Mouse (Mus musculus) heart, embryonic 13.5 days (tissue): ENCODE measurements around the gene Fancc. TPM values are rescaled to one million over a fixed set of nuclear protein-coding genes. Genes with fewer than 3 reads are reported as not detected.
"Not testable (repeated sequence)": the region's sequence is repeated elsewhere in the genome, so short reads cannot be mapped to it uniquely, and the experiment has no call there.

ENCODE experiments used
- ATAC-seq: fragments of 200-750 bp; cut with Nextera tagmentation; 2 replicates; pipeline ENCODE4 v1.8.0; 2017; ENCODE audit warnings: moderate TSS enrichment; ENCODE audit not compliant: insufficient number of reproducible peaks, low FRiP score, low TSS enrichment; ENCODE audit errors: extremely low read depth
- H3K27ac ChIP-seq: fragments of 300-500 bp; sonication (generic); replicated peaks from 2 replicates; pipeline ENCODE4 v1.5.1; 2015; ENCODE audit warnings: moderate library complexity, mild to moderate bottlenecking, inconsistent platforms
- H3K27me3 ChIP-seq: fragments of 300-500 bp; sonication (generic); replicated peaks from 2 replicates; pipeline ENCODE4 v1.6.1; 2015; ENCODE audit warnings: mild to moderate bottlenecking, inconsistent platforms
- H3K36me3 ChIP-seq: fragments of 300-500 bp; sonication (generic); 2 replicates; pipeline ENCODE4 v1.6.1; 2015; ENCODE audit warnings: mild to moderate bottlenecking, inconsistent platforms
- H3K4me1 ChIP-seq: fragments of 300-500 bp; sonication (generic); 2 replicates; pipeline ENCODE4 v1.6.1; 2015; ENCODE audit warnings: inconsistent platforms
- H3K4me2 ChIP-seq: fragments of 300-500 bp; sonication (generic); 2 replicates; pipeline ENCODE4 v1.6.1; 2015; ENCODE audit warnings: inconsistent platforms, mild to moderate bottlenecking, moderate library complexity
- H3K4me3 ChIP-seq: fragments of 300-500 bp; sonication (generic); 2 replicates; pipeline ENCODE4 v1.5.1; 2015; ENCODE audit warnings: moderate library complexity, mild to moderate bottlenecking, inconsistent platforms
- H3K9ac ChIP-seq: fragments of 300-500 bp; sonication (generic); 2 replicates; pipeline ENCODE4 v1.6.1; 2015; ENCODE audit warnings: inconsistent platforms, mild to moderate bottlenecking, moderate library complexity
- H3K9me3 ChIP-seq: fragments of 300-500 bp; sonication (generic); 2 replicates; pipeline ENCODE4 v1.6.1; 2016; ENCODE audit warnings: inconsistent platforms
- whole genome bisulfite sequencing: fragments of 180-500 bp; shearing (Covaris S2); methylation state at CpG from one replicate; pipeline ENCODE4 v1.1.7; 2015; ENCODE audit warnings: mixed read lengths; 5-methylcytosine and 5-hydroxymethylcytosine counted together
- polyA plus RNA-seq: library from polyadenylated mRNA; unstranded; fragments of >200 nt; fragmentation: Nextera tagmentation; extraction: Ambion mirVana; gene quantifications from 2 replicates; pipeline ENCODE4 v1.2.1, GENCODE M21; 2015

Gene Fancc
- polyA plus RNA-seq, 1 experiment from 2014 or later: 14.0 TPM

GRCm38 (mm10) chr13:63382206-63382605 is 114.9 kb downstream of the Fancc start:
- 55% methylated on average over 2 of the region's 2 CpGs for WGBS
- no peak overlapping the region for H3K4me2 ChIP-seq
- no peaks in the 10 kb centered on the region for H3K4me1 ChIP-seq
- peaks cover 5% of the 10 kb centered on the region; the same call in 1 of the 2 replicates for H3K36me3 ChIP-seq
- H3K4me3 ChIP-seq: no peak overlapping the region
- H3K9me3 ChIP-seq: no peaks in the 10 kb centered on the region
- H3K27ac ChIP-seq: no peak overlapping the region
- H3K9ac ChIP-seq: no peak overlapping the region
- no peak for ATAC-seq
- no peaks in the 10 kb centered on the region for H3K27me3 ChIP-seq

- Histone ChIP-seq H3K4me3 (no peak overlapping the region), H3K27me3 (no peaks in the 10 kb centered on the region), H3K9ac (no peak overlapping the region), H3K36me3 (no peaks in the 10 kb centered on the region), H3K9me3 (no peaks in the 10 kb centered on the region), H3K27ac (no peak overlapping the region), H3K4me2 (no peak overlapping the region), H3K4me1 (no peaks in the 10 kb centered on the region)
- WGBS: 84% methylated on average over 7 of the region's 7 CpGs
- no peak for ATAC-seq
Measured at GRCm38 (mm10) chr13:63373460-63374166, 123.5 kb downstream of the Fancc start.

- no peak for ATAC-seq
- 57% methylated on average over 3 of the region's 3 CpGs for WGBS
Measured at GRCm38 (mm10) chr13:63361755-63362154, 135.3 kb downstream of the Fancc start.

GRCm38 (mm10) chr13:63360111-63360885 is 136.8 kb downstream of the Fancc start:
- no peak for ATAC-seq

More at GRCm38 (mm10) chr13:63361755-63362154, 135.3 kb downstream of the Fancc start:
- Histone ChIP-seq H3K4me2 (no peak overlapping the region), H3K4me3 (no peak overlapping the region), H3K9ac (no peak overlapping the region), H3K9me3 (no peaks in the 10 kb centered on the region), H3K27me3 (no peaks in the 10 kb centered on the region), H3K4me1 (0 out of 2 replicates have a peak, but pooled peaks cover 3% of the 10 kb centered on the region), H3K27ac (no peak overlapping the region), H3K36me3 (no peaks in the 10 kb centered on the region)

GRCm38 (mm10) chr13:63359393-63359792 is 137.7 kb downstream of the Fancc start:
- H3K27ac ChIP-seq: no peak overlapping the region
- H3K9ac ChIP-seq: no peak overlapping the region
- no peak overlapping the region for H3K4me3 ChIP-seq
- no peaks in the 10 kb centered on the region for H3K9me3 ChIP-seq
- WGBS: 80% methylated on average over 4 of the region's 4 CpGs
- no peak for ATAC-seq
- no peaks in the 10 kb centered on the region for H3K27me3 ChIP-seq
- no peak overlapping the region for H3K4me2 ChIP-seq
- H3K4me1 ChIP-seq: 0 out of 2 replicates have a peak, but pooled peaks cover 3% of the 10 kb centered on the region
- H3K36me3 ChIP-seq: no peaks in the 10 kb centered on the region

More at GRCm38 (mm10) chr13:63360111-63360885, 136.8 kb downstream of the Fancc start:
- H3K9me3 ChIP-seq: no peaks in the 10 kb centered on the region
- H3K4me1 ChIP-seq: 0 out of 2 replicates have a peak, but pooled peaks cover 3% of the 10 kb centered on the region
- 74% methylated on average over 4 of the region's 4 CpGs for WGBS
- H3K27me3 ChIP-seq: no peaks in the 10 kb centered on the region
- no peak overlapping the region for H3K4me3 ChIP-seq
- no peak overlapping the region for H3K9ac ChIP-seq
- no peaks in the 10 kb centered on the region for H3K36me3 ChIP-seq
- no peak overlapping the region for H3K4me2 ChIP-seq
- no peak overlapping the region for H3K27ac ChIP-seq

- 33% methylated on average over 3 of the region's 3 CpGs for WGBS
- H3K27ac ChIP-seq: no peak overlapping the region
- ATAC-seq: no peak
Measured at GRCm38 (mm10) chr13:63356558-63356957, 140.5 kb downstream of the Fancc start.

GRCm38 (mm10) chr13:63356101-63356500 is 141.0 kb downstream of the Fancc start:
- WGBS: 82% methylated on average over 4 of the region's 4 CpGs
- no peak for ATAC-seq
- H3K36me3 ChIP-seq: no peaks in the 10 kb centered on the region
- no peak overlapping the region for H3K4me2 ChIP-seq
- H3K4me3 ChIP-seq: no peak overlapping the region
- no peaks in the 10 kb centered on the region for H3K9me3 ChIP-seq
- H3K27me3 ChIP-seq: no peaks in the 10 kb centered on the region
- no peaks in the 10 kb centered on the region for H3K4me1 ChIP-seq
- no peak overlapping the region for H3K9ac ChIP-seq
- no peak overlapping the region for H3K27ac ChIP-seq

More at GRCm38 (mm10) chr13:63356558-63356957, 140.5 kb downstream of the Fancc start:
- no peaks in the 10 kb centered on the region for H3K27me3 ChIP-seq
- H3K36me3 ChIP-seq: no peaks in the 10 kb centered on the region
- no peak overlapping the region for H3K4me2 ChIP-seq
- H3K9ac ChIP-seq: no peak overlapping the region
- H3K4me3 ChIP-seq: no peak overlapping the region
- H3K9me3 ChIP-seq: no peaks in the 10 kb centered on the region
- H3K4me1 ChIP-seq: 0 out of 2 replicates have a peak, but pooled peaks cover under 1% of the 10 kb centered on the region

- not testable (repeated sequence) for H3K27ac ChIP-seq, H3K36me3 ChIP-seq, H3K27me3 ChIP-seq, H3K4me2 ChIP-seq, H3K4me3 ChIP-seq, ATAC-seq, H3K9ac ChIP-seq, H3K9me3 ChIP-seq, H3K4me1 ChIP-seq
- 83% methylated on average over 4 of the region's 4 CpGs for WGBS
Measured at GRCm38 (mm10) chr13:63353312-63353711, 143.8 kb downstream of the Fancc start.

GRCm38 (mm10) chr13:63350076-63350475 is 147.0 kb downstream of the Fancc start:
- no peak overlapping the region for H3K4me2 ChIP-seq
- H3K36me3 ChIP-seq: 0 out of 2 replicates have a peak, but pooled peaks cover 6% of the 10 kb centered on the region
- WGBS: 85% methylated on average over 4 of the region's 4 CpGs
- no peak for ATAC-seq
- no peak overlapping the region for H3K27ac ChIP-seq
- H3K4me3 ChIP-seq: no peak overlapping the region
- H3K9me3 ChIP-seq: no peaks in the 10 kb centered on the region
- no peak overlapping the region for H3K9ac ChIP-seq
- no peaks in the 10 kb centered on the region for H3K4me1 ChIP-seq
- no peaks in the 10 kb centered on the region for H3K27me3 ChIP-seq

GRCm38 (mm10) chr13:63347639-63348038 is 149.4 kb downstream of the Fancc start:
- 75% methylated on average over 2 of the region's 2 CpGs for WGBS
- no peak overlapping the region for H3K4me2 ChIP-seq
- no peak overlapping the region for H3K9ac ChIP-seq
- no peak overlapping the region for H3K4me3 ChIP-seq
- H3K4me1 ChIP-seq: no peaks in the 10 kb centered on the region
- H3K36me3 ChIP-seq: 0 out of 2 replicates have a peak, but pooled peaks cover 6% of the 10 kb centered on the region
- H3K27ac ChIP-seq: no peak overlapping the region
- ATAC-seq: no peak
- no peaks in the 10 kb centered on the region for H3K9me3 ChIP-seq
- H3K27me3 ChIP-seq: no peaks in the 10 kb centered on the region

- Histone ChIP-seq H3K4me2 (no peak overlapping the region), H3K27me3 (no peaks in the 10 kb centered on the region), H3K9ac (no peak overlapping the region), H3K27ac (no peak overlapping the region), H3K4me3 (no peak overlapping the region), H3K9me3 (no peaks in the 10 kb centered on the region), H3K4me1 (no peaks in the 10 kb centered on the region), H3K36me3 (0 out of 2 replicates have a peak, but pooled peaks cover 9% of the 10 kb centered on the region)
- ATAC-seq: no peak
- 83% methylated on average over 5 of the region's 5 CpGs for WGBS
Measured at GRCm38 (mm10) chr13:63345476-63346225, 151.4 kb downstream of the Fancc start.
